Mouse (Mus musculus) liver, postnatal 0 days (tissue): ENCODE data around the gene Alkbh1. TPM values are rescaled to one million over a fixed set of nuclear protein-coding genes. Genes with fewer than 3 reads are reported as not detected.

Experiments used
- ATAC-seq: fragments of 200-750 bp; cut with Nextera tagmentation; 2 replicates; pipeline ENCODE4 v1.8.0; 2017; ENCODE audit warnings: mild to moderate bottlenecking, moderate library complexity
- DNase-seq: peaks from one replicate; pipeline ENCODE4 v3.0.0-alpha.2; 2016
- H3K27ac ChIP-seq: fragments of 300-500 bp; sonication (generic); 2 replicates; pipeline ENCODE4 v1.5.1; 2014; ENCODE audit warnings: antibody characterized with exemption, moderate library complexity, mild to moderate bottlenecking, low read depth
- H3K27me3 ChIP-seq: fragments of 300-500 bp; sonication (generic); 2 replicates; pipeline ENCODE4 v1.6.1; 2014; ENCODE audit warnings: low read length, control low read depth, mixed read lengths; ENCODE audit not compliant: insufficient read depth
- H3K36me3 ChIP-seq: fragments of 300-500 bp; sonication (generic); replicated peaks from 2 replicates; pipeline ENCODE4 v1.6.1; 2014; ENCODE audit warnings: mild to moderate bottlenecking, control low read depth, low read length, moderate library complexity, mixed read lengths; ENCODE audit not compliant: insufficient read depth
- H3K4me1 ChIP-seq: fragments of 300-500 bp; sonication (generic); 2 replicates; pipeline ENCODE4 v1.6.1; 2014; ENCODE audit warnings: antibody characterized with exemption, mild to moderate bottlenecking, control low read depth; ENCODE audit not compliant: insufficient read depth
- H3K4me2 ChIP-seq: fragments of 300-500 bp; sonication (generic); 2 replicates; pipeline ENCODE4 v1.6.1; 2014; ENCODE audit warnings: low read depth, mild to moderate bottlenecking, low read length, moderate library complexity, mixed read lengths
- H3K4me3 ChIP-seq: fragments of 300-500 bp; sonication (generic); 2 replicates; pipeline ENCODE4 v1.5.1; 2014; ENCODE audit warnings: low read depth, low read length
- H3K9ac ChIP-seq: fragments of 300-500 bp; sonication (generic); replicated peaks from 2 replicates; pipeline ENCODE4 v1.6.1; 2014; ENCODE audit warnings: mild to moderate bottlenecking, moderate library complexity
- H3K9me3 ChIP-seq: fragments of 300-500 bp; sonication (generic); 2 replicates; pipeline ENCODE4 v1.6.1; 2016; ENCODE audit warnings: mild to moderate bottlenecking, control low read depth, low read length, mixed read lengths
- CTCF ChIP-seq: sonication (generic); IDR thresholded peaks from 2 replicates; pipeline ENCODE4 v1.5.1; 2016; ENCODE audit warnings: antibody characterized with exemption, low read depth
- EP300 ChIP-seq: IDR thresholded peaks from 2 replicates; pipeline ENCODE4 v1.6.1; 2016; ENCODE audit warnings: antibody characterized with exemption, low read depth, mild to moderate bottlenecking
- WGBS: fragments of 180-500 bp; shearing (Covaris S2); extraction: QIAGEN DNeasy Blood & Tissue Kit; methylation state at CpG from one replicate; pipeline ENCODE4 v1.1.7; 2014; ENCODE audit not compliant: insufficient replicate concordance; 5-methylcytosine and 5-hydroxymethylcytosine counted together
- microRNA-seq: library from miRNA; unstranded; fragments of <30 nt; microRNA quantifications from one replicate; pipeline ENCODE4, GENCODE M21; 2016
- polyA plus RNA-seq: library from polyadenylated mRNA; unstranded; fragments of >200 nt; fragmentation: Nextera tagmentation; extraction: Ambion mirVana; gene quantifications from 2 replicates; pipeline ENCODE4 v1.2.1, GENCODE M21; 2015

The Alkbh1 gene
- polyA plus RNA-seq, 1 experiment from 2014 or later: 13.1 TPM

- Histone ChIP-seq H3K36me3 (no peaks in the 10 kb centered on the region), H3K4me3 (no peak overlapping the region), H3K4me2 (no peak overlapping the region), H3K9me3 (no peaks in the 10 kb centered on the region), H3K4me1 (peaks cover 7% of the 10 kb centered on the region), H3K9ac (no peak overlapping the region), H3K27ac (no peak overlapping the region), H3K27me3 (no peaks in the 10 kb centered on the region)
- ATAC-seq (no peak), DNase-seq (no peak)
- TF ChIP-seq EP300 (no peak), CTCF (no peak)
- 66% methylated on average over 2 of the region's 2 CpGs for WGBS
These were observed 64.3 kb downstream of the Alkbh1 start for GRCm38 (mm10) chr12:87379496-87379895.

Small RNAs within 50 kb of the gene (microRNA-seq; reads per million reads assigned to microRNA genes)
- 133 reads per million, percentile 46 among the genes with 10 or more reads in this experiment for gene Mir3068

Other genes with a start within 250 kb of the Alkbh1 start
- gene Samd15, start 244.3 kb downstream of the Alkbh1 start, polyA plus RNA-seq: 2.3 and 2.8 TPM in 2 replicates
- gene Tmed8, start 243.6 kb downstream of the Alkbh1 start, polyA plus RNA-seq: 0.36 and 0.42 TPM in 2 replicates
- gene Noxred1, start 205.3 kb downstream of the Alkbh1 start, polyA plus RNA-seq: 0.19 and 0.45 TPM in 2 replicates
- 8.2 and 8.9 TPM in 2 replicates for gene Vipas39, start 177.8 kb downstream of the Alkbh1 start, polyA plus RNA-seq
- gene Ahsa1, start 177.5 kb downstream of the Alkbh1 start, polyA plus RNA-seq: 89.4 and 91.5 TPM in 2 replicates
- gene Ism2, start 144.3 kb downstream of the Alkbh1 start, polyA plus RNA-seq: 0.08 and 0.17 TPM in 2 replicates
- gene Sptlc2, start 55.7 kb downstream of the Alkbh1 start, polyA plus RNA-seq: 39.5 and 42.3 TPM in 2 replicates
- gene Slirp, start 121 bp downstream of the Alkbh1 start, polyA plus RNA-seq: 132 and 146 TPM in 2 replicates
- gene Snw1, start 28.3 kb upstream of the Alkbh1 start, polyA plus RNA-seq: 41.3 and 42.0 TPM in 2 replicates
- gene Gm5788, start 50.7 kb upstream of the Alkbh1 start, polyA plus RNA-seq: not detected in 2 replicates
- gene Gm8300, start 70.3 kb upstream of the Alkbh1 start, polyA plus RNA-seq: not detected in 2 replicates
- not detected in 2 replicates for gene Oog1, start 158.7 kb upstream of the Alkbh1 start, polyA plus RNA-seq
- gene Gm4027, start 174.9 kb upstream of the Alkbh1 start, polyA plus RNA-seq: not detected in 2 replicates
- not detected in 2 replicates for gene Gm16381, start 200.6 kb upstream of the Alkbh1 start, polyA plus RNA-seq